Mouse (Mus musculus): ENCODE results near the gene Ica1. TPM values are rescaled to one million over a fixed set of nuclear protein-coding genes. Genes with fewer than 3 reads are reported as not detected.

The Ica1 gene
- total RNA-seq, 2 experiments from 2014 or later: 6.3 to 9.1 TPM

- intact Hi-C loops (cut with DNase I): loop anchor here (5.0 kb wide), 1 partner anchor 182 kb away; no protein-coding TSS in a partner anchor
- DNase-seq: no peak
Measured at GRCm38 (mm10) chr6:8693926-8694635, 84.2 kb downstream of the Ica1 start.

- DNase-seq: no peak
- intact Hi-C loops (cut with DNase I): loop anchor here (5.0 kb wide), 1 partner anchor 181 kb away; no protein-coding TSS in a partner anchor
Measured at GRCm38 (mm10) chr6:8693141-8693881, 85.0 kb downstream of the Ica1 start.

GRCm38 (mm10) chr6:8691199-8691975 is 86.9 kb downstream of the Ica1 start:
- intact Hi-C loops (cut with DNase I): loop anchor here (5.0 kb wide), 1 partner anchor 179 kb away; no protein-coding TSS in a partner anchor

GRCm38 (mm10) chr6:8690441-8690840 is 87.8 kb downstream of the Ica1 start:
- DNase-seq: no peak
- intact Hi-C loops (cut with DNase I): loop anchor here (5.0 kb wide), 1 partner anchor 178 kb away; no protein-coding TSS in a partner anchor

More at GRCm38 (mm10) chr6:8691199-8691975, 86.9 kb downstream of the Ica1 start:
- no peak for DNase-seq

GRCm38 (mm10) chr6:8686678-8687580 is 91.4 kb downstream of the Ica1 start:
- peak in 1 of 2 experiments; percentile 24 for DNase-seq
- intact Hi-C loops (cut with DNase I): no loop called here

- peak; percentile 11 to 23 for DNase-seq
- intact Hi-C loops (cut with DNase I): no loop called here
Measured at GRCm38 (mm10) chr6:8683379-8683778, 94.9 kb downstream of the Ica1 start.

- no peak for DNase-seq
- intact Hi-C loops (cut with DNase I): no loop called here
Measured at GRCm38 (mm10) chr6:8680931-8681330, 97.4 kb downstream of the Ica1 start.

GRCm38 (mm10) chr6:8673013-8673412 is 105.3 kb downstream of the Ica1 start:
- DNase-seq: no peak
- intact Hi-C loops (cut with DNase I): no loop called here

GRCm38 (mm10) chr6:8669343-8669742 is 108.9 kb downstream of the Ica1 start:
- intact Hi-C loops (cut with DNase I): no loop called here
- DNase-seq: no peak

GRCm38 (mm10) chr6:8668013-8668811 is 110.1 kb downstream of the Ica1 start:
- no peak for DNase-seq
- intact Hi-C loops (cut with DNase I): no loop called here

- intact Hi-C loops (cut with DNase I): no loop called here
Measured at GRCm38 (mm10) chr6:8665786-8666185, 112.5 kb downstream of the Ica1 start.

GRCm38 (mm10) chr6:8664956-8665355 is 113.3 kb downstream of the Ica1 start:
- no peak for DNase-seq
- intact Hi-C loops (cut with DNase I): no loop called here

More at GRCm38 (mm10) chr6:8665786-8666185, 112.5 kb downstream of the Ica1 start:
- DNase-seq: no peak

GRCm38 (mm10) chr6:8663092-8663740 is 115.1 kb downstream of the Ica1 start:
- intact Hi-C loops (cut with DNase I): no loop called here
- DNase-seq: no peak

GRCm38 (mm10) chr6:8661404-8661803 is 116.9 kb downstream of the Ica1 start:
- intact Hi-C loops (cut with DNase I): no loop called here
- no peak for DNase-seq

- DNase-seq: no peak
- intact Hi-C loops (cut with DNase I): no loop called here
Measured at GRCm38 (mm10) chr6:8660076-8660475, 118.2 kb downstream of the Ica1 start.

GRCm38 (mm10) chr6:8659194-8659959 is 118.9 kb downstream of the Ica1 start:
- intact Hi-C loops (cut with DNase I): no loop called here
- no peak for DNase-seq

- intact Hi-C loops (cut with DNase I): no loop called here
- no peak for DNase-seq
Measured at GRCm38 (mm10) chr6:8658431-8658830, 119.9 kb downstream of the Ica1 start.

GRCm38 (mm10) chr6:8657459-8657858 is 120.8 kb downstream of the Ica1 start:
- intact Hi-C loops (cut with DNase I): no loop called here
- no peak for DNase-seq

Measured in heart, postnatal 14 days (tissue).